Mouse (Mus musculus): ENCODE measurements around the gene Dcakd.
A peak's percentile ranks its signal among the peaks of the same experiment; 100 is the strongest.
"Not testable (repeated sequence)": the region's sequence is repeated elsewhere in the genome, so short reads cannot be mapped to it uniquely, and the experiment has no call there.

The Dcakd gene

GRCm38 (mm10) chr11:102981151-102981890 lies 46.8 kb downstream of the Dcakd start:
- no peak for DNase-seq (ENCODE audit: low spot score in 2 of 2)

- DNase-seq (ENCODE audit: low spot score in 2 of 2) = no peak
Measured at GRCm38 (mm10) chr11:102978052-102978666, 50.0 kb downstream of the Dcakd start.

- not testable (repeated sequence) for DNase-seq (ENCODE audit: low spot score in 2 of 2)
Measured at GRCm38 (mm10) chr11:102975966-102976365, 52.2 kb downstream of the Dcakd start.

GRCm38 (mm10) chr11:102972326-102972725 lies 55.8 kb downstream of the Dcakd start:
- no peak for DNase-seq (ENCODE audit: low spot score in 2 of 2)

GRCm38 (mm10) chr11:102971604-102972003 lies 56.5 kb downstream of the Dcakd start:
- no peak for DNase-seq (ENCODE audit: low spot score in 2 of 2)

- no peak for DNase-seq (ENCODE audit: low spot score in 2 of 2)
Measured at GRCm38 (mm10) chr11:102964547-102965091, 63.5 kb downstream of the Dcakd start.

- DNase-seq (ENCODE audit: low spot score in 2 of 2) = no peak
Measured at GRCm38 (mm10) chr11:102963855-102964546, 64.1 kb downstream of the Dcakd start.

GRCm38 (mm10) chr11:102963246-102963854 lies 64.8 kb downstream of the Dcakd start:
- DNase-seq (ENCODE audit: low spot score in 2 of 2) = no peak

GRCm38 (mm10) chr11:102962861-102963245 lies 65.3 kb downstream of the Dcakd start:
- no peak for DNase-seq (ENCODE audit: low spot score in 2 of 2)

- DNase-seq (ENCODE audit: low spot score in 2 of 2) = no peak
Measured at GRCm38 (mm10) chr11:102961082-102961481, 67.1 kb downstream of the Dcakd start.

- DNase-seq (ENCODE audit: low spot score in 2 of 2) = no peak
Measured at GRCm38 (mm10) chr11:102958870-102959269, 69.3 kb downstream of the Dcakd start.

GRCm38 (mm10) chr11:102958431-102958830 lies 69.7 kb downstream of the Dcakd start:
- DNase-seq (ENCODE audit: low spot score in 2 of 2) = no peak

- DNase-seq (ENCODE audit: low spot score in 2 of 2) = no peak
Measured at GRCm38 (mm10) chr11:102957692-102958091, 70.4 kb downstream of the Dcakd start.

GRCm38 (mm10) chr11:102956962-102957614 lies 71.0 kb downstream of the Dcakd start:
- DNase-seq (ENCODE audit: low spot score in 2 of 2) = peak in 1 of 2 experiments; percentile 33

- DNase-seq (ENCODE audit: low spot score in 2 of 2) = no peak
Measured at GRCm38 (mm10) chr11:102952922-102953321, 75.2 kb downstream of the Dcakd start.

- no peak for DNase-seq (ENCODE audit: low spot score in 2 of 2)
Measured at GRCm38 (mm10) chr11:102948043-102948961, 79.8 kb downstream of the Dcakd start.

- DNase-seq (ENCODE audit: low spot score in 2 of 2) = no peak
Measured at GRCm38 (mm10) chr11:102946992-102947343, 81.2 kb downstream of the Dcakd start.

- DNase-seq (ENCODE audit: low spot score in 2 of 2) = peak; percentile 68 to 81
Measured at GRCm38 (mm10) chr11:102946265-102946991, 81.7 kb downstream of the Dcakd start, which contains the start of gene C1ql1. C1ql1 (minus strand) TSS chr11:102946688.
